Mouse (Mus musculus) MEL (cell line): Measurements from ENCODE around the gene Pan2. TPM values are rescaled to one million over a fixed set of nuclear protein-coding genes. Genes with fewer than 3 reads are reported as not detected.

Experiments
- DNase-seq: peaks from one replicate; pipeline ENCODE4 v3.0.0; 2011; ENCODE audit warnings: low read depth, low spot score
- H3K27ac ChIP-seq: 2 replicates; pipeline ENCODE4 v1.5.1; 2012; ENCODE audit warnings: low read depth, mild to moderate bottlenecking, control low read depth, low read length, moderate library complexity; ENCODE audit not compliant: control insufficient read depth
- H3K27me3 ChIP-seq, 2 experiments: fragments of 150-350 bp in 1 of 2; sonication (generic) in 1 of 2; 2 replicates each; pipeline ENCODE4 v1.6.1; 2012; ENCODE audit warnings: low read length in 2 of 2, mild to moderate bottlenecking in 2 of 2, improper control_type of control experiment in 1 of 2, moderate library complexity in 1 of 2; ENCODE audit not compliant: insufficient read depth in 2 of 2, control insufficient read depth in 1 of 2
- H3K36me3 ChIP-seq, 2 experiments: 2 replicates each; pipeline ENCODE4 v1.6.1; 2012 to 2014; ENCODE audit warnings: low read length in 2 of 2, improper control_type of control experiment in 1 of 2, inconsistent platforms in 1 of 2, mild to moderate bottlenecking in 1 of 2; ENCODE audit not compliant: insufficient read depth in 2 of 2, control insufficient read depth in 1 of 2
- H3K4me1 ChIP-seq, 2 experiments: fragments of 150-350 bp in 1 of 2; sonication (generic) in 1 of 2; 2 replicates each; pipeline ENCODE4 v1.6.1; 2012; ENCODE audit warnings: low read length in 2 of 2, improper control_type of control experiment in 1 of 2, mild to moderate bottlenecking in 1 of 2; ENCODE audit not compliant: insufficient read depth in 2 of 2, control insufficient read depth in 1 of 2
- H3K4me3 ChIP-seq, 2 experiments: fragments of 150-350 bp in 1 of 2; sonication (generic) in 1 of 2; 2 replicates each; pipeline ENCODE4 v1.5.1; 2012; ENCODE audit warnings: low read depth in 2 of 2, low read length in 2 of 2, mild to moderate bottlenecking in 2 of 2, moderate library complexity in 2 of 2, control low read depth in 1 of 2, improper control_type of control experiment in 1 of 2; ENCODE audit not compliant: control insufficient read depth in 1 of 2, insufficient read depth in 1 of 2
- H3K79me2 ChIP-seq: 2 replicates; pipeline ENCODE4 v1.6.1; 2012; ENCODE audit warnings: mild to moderate bottlenecking, low read length, moderate library complexity; ENCODE audit not compliant: control insufficient read depth, poor library complexity, insufficient read depth
- H3K9ac ChIP-seq: 2 replicates; pipeline ENCODE4 v1.6.1; 2012; ENCODE audit warnings: low read depth, mild to moderate bottlenecking, control low read depth, low read length, moderate library complexity; ENCODE audit not compliant: control insufficient read depth, poor library complexity, severe bottlenecking
- H3K9me3 ChIP-seq: fragments of 150-350 bp; sonication (generic); replicated peaks from 2 replicates; pipeline ENCODE4 v1.6.1; 2012; ENCODE audit warnings: mild to moderate bottlenecking, low read length, improper control_type of control experiment, moderate library complexity; ENCODE audit not compliant: insufficient read depth
- BHLHE40 ChIP-seq: IDR thresholded peaks from 2 replicates; pipeline ENCODE4 v1.6.1; 2012; ENCODE audit warnings: low read depth, mild to moderate bottlenecking, inconsistent platforms, low read length, improper control_type of control experiment, borderline replicate concordance
- CHD1 ChIP-seq: IDR thresholded peaks from 2 replicates; pipeline ENCODE4 v1.6.1; 2012; ENCODE audit warnings: low read depth, mild to moderate bottlenecking, inconsistent platforms, low read length, improper control_type of control experiment
- CHD2 ChIP-seq: IDR thresholded peaks from 2 replicates; pipeline ENCODE4 v1.6.1; 2011; ENCODE audit warnings: low read length, improper control_type of control experiment
- CTCF ChIP-seq, 3 experiments: IDR thresholded peaks in 2 of 3; conservative IDR thresholded peaks in 1 of 3; 2 replicates each; pipeline ENCODE4 v1.5.1; 2011 to 2012; ENCODE audit warnings: low read length in 3 of 3, low read depth in 2 of 3, mild to moderate bottlenecking in 2 of 3, improper control_type of control experiment in 1 of 3, inconsistent platforms in 1 of 3, mixed read lengths in 1 of 3, moderate library complexity in 1 of 3; ENCODE audit not compliant: control insufficient read depth in 1 of 3, insufficient read depth in 1 of 3, poor library complexity in 1 of 3, severe bottlenecking in 1 of 3
- ELF1 ChIP-seq: IDR thresholded peaks from 2 replicates; pipeline ENCODE4 v1.6.1; 2014; ENCODE audit warnings: low read depth, mild to moderate bottlenecking, inconsistent platforms, low read length, improper control_type of control experiment, moderate library complexity
- ETS1 ChIP-seq: IDR thresholded peaks from 2 replicates; pipeline ENCODE4 v1.6.1; 2012; ENCODE audit warnings: low read depth, mild to moderate bottlenecking, inconsistent platforms, low read length, improper control_type of control experiment, moderate library complexity
- GABPA ChIP-seq: IDR thresholded peaks from 2 replicates; pipeline ENCODE4 v1.6.1; 2012; ENCODE audit warnings: low read depth, mild to moderate bottlenecking, inconsistent platforms, low read length, improper control_type of control experiment, moderate library complexity
- GATA1 ChIP-seq: IDR thresholded peaks from 2 replicates; pipeline ENCODE4 v1.6.1; 2011; ENCODE audit warnings: low read depth, low read length, improper control_type of control experiment
- HCFC1 ChIP-seq: IDR thresholded peaks from 2 replicates; pipeline ENCODE4 v1.6.1; 2012; ENCODE audit warnings: low read depth, mild to moderate bottlenecking, inconsistent platforms, low read length, improper control_type of control experiment, moderate library complexity
- JUND ChIP-seq: IDR thresholded peaks from 2 replicates; pipeline ENCODE4 v1.6.1; 2011; ENCODE audit warnings: low read depth, mild to moderate bottlenecking, improper control_type of control experiment, low read length
- MAFK ChIP-seq: IDR thresholded peaks from 2 replicates; pipeline ENCODE4 v1.6.1; 2011; ENCODE audit warnings: low read depth, mild to moderate bottlenecking, low read length, improper control_type of control experiment, borderline replicate concordance
- MAX ChIP-seq: IDR thresholded peaks from 2 replicates; pipeline ENCODE4 v1.6.1; 2011; ENCODE audit warnings: low read length, improper control_type of control experiment
- MXI1 ChIP-seq: IDR thresholded peaks from 2 replicates; pipeline ENCODE4 v1.6.1; 2011; ENCODE audit warnings: mild to moderate bottlenecking, low read depth, low read length, improper control_type of control experiment
- NRF1 ChIP-seq: IDR thresholded peaks from 2 replicates; pipeline ENCODE4 v1.6.1; 2014; ENCODE audit warnings: low read depth, mild to moderate bottlenecking, inconsistent platforms, low read length, improper control_type of control experiment, moderate library complexity; ENCODE audit not compliant: poor library complexity, insufficient read depth, severe bottlenecking
- POLR2A ChIP-seq, 2 experiments: IDR thresholded peaks; 2 replicates each; pipeline ENCODE4 v1.6.1; 2011 to 2012; ENCODE audit warnings: low read length in 2 of 2, mild to moderate bottlenecking in 2 of 2, control low read depth in 1 of 2, improper control_type of control experiment in 1 of 2, low read depth in 1 of 2, moderate library complexity in 1 of 2; ENCODE audit not compliant: control insufficient read depth in 1 of 2, insufficient read depth in 1 of 2, poor library complexity in 1 of 2
- POLR2AphosphoS2 ChIP-seq: IDR thresholded peaks from 2 replicates; pipeline ENCODE4 v1.6.1; 2011; ENCODE audit warnings: low read length, improper control_type of control experiment
- RAD21 ChIP-seq: IDR thresholded peaks from 2 replicates; pipeline ENCODE4 v1.6.1; 2011; ENCODE audit warnings: mild to moderate bottlenecking, low read depth, low read length, improper control_type of control experiment
- SIN3A ChIP-seq: IDR thresholded peaks from 2 replicates; pipeline ENCODE4 v1.6.1; 2012; ENCODE audit warnings: low read length, improper control_type of control experiment, inconsistent platforms
- SMC3 ChIP-seq: IDR thresholded peaks from 2 replicates; pipeline ENCODE4 v1.6.1; 2011; ENCODE audit warnings: low read depth, low read length, improper control_type of control experiment
- TAL1 ChIP-seq: IDR thresholded peaks from 2 replicates; pipeline ENCODE4 v1.6.1; 2012; ENCODE audit warnings: mild to moderate bottlenecking, inconsistent platforms, low read length, moderate library complexity, mixed read lengths
- TBP ChIP-seq: IDR thresholded peaks from 2 replicates; pipeline ENCODE4 v1.8.0; 2011; ENCODE audit warnings: low read depth, low read length, improper control_type of control experiment
- USF1 ChIP-seq: IDR thresholded peaks from 2 replicates; pipeline ENCODE4 v1.6.1; 2014; ENCODE audit warnings: low read depth, mild to moderate bottlenecking, inconsistent platforms, low read length, improper control_type of control experiment, moderate library complexity
- ZC3H11A ChIP-seq: IDR thresholded peaks from 2 replicates; pipeline ENCODE4 v1.6.1; 2012; ENCODE audit warnings: low read depth, mild to moderate bottlenecking, inconsistent platforms, low read length, improper control_type of control experiment
- polyA plus RNA-seq, 2 experiments: library from polyadenylated mRNA; stranded (reverse) in 1 of 2; unstranded in 1 of 2; fragments of >175 nt in 1 of 2; fragments of >200 nt in 1 of 2; gene quantifications; 2 replicates each; pipeline versions ENCODE4 v1.2.1 to v1.2.4; 2012; ENCODE audit warnings: low replicate concordance in 2 of 2, low read depth in 1 of 2; ENCODE audit not compliant: insufficient read length in 2 of 2, insufficient read depth in 1 of 2, missing spikeins in 1 of 2
- total RNA-seq: library from RNA; depleted of rRNA; stranded (reverse); fragments of 300-350 nt; gene quantifications from 2 replicates; pipeline ENCODE4 v1.2.3, GENCODE M21; 2012

Pan2 gene
- total and polyA plus RNA-seq, 3 experiments = 6.8 to 28.6 TPM; not detected in 1

DNA sequence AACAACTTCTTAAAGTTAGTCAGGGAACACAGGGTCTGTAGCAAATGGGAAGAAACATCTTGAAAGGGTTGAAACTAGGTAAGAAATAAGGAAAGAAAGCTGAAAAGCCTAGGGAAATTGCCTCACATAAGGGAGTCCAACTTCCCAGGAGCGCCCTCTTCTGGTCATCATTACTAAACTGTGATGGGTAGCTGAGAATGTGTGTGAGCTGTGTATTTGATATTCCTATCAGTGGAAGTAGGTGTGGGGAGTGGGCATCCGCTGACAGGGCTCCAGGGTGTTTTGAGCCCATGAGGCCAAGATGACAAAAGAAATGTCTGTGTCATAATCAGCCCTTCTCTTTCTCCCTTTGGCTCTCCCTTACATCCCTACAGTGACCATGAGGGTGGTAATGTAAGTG lies 55.7 kb downstream of the Pan2 start:
- H3K27me3 ChIP-seq = no peaks in the 10 kb centered on the region
- H3K9me3 ChIP-seq = no peaks in the 10 kb centered on the region
- peaks cover 2 to 57% of the 10 kb centered on the region in 2 experiments; a peak in 3 of 4 replicates for H3K36me3 ChIP-seq
- peak; percentile 70 for DNase-seq
- no peak overlapping the region for H3K9ac ChIP-seq
- H3K27ac ChIP-seq = no peak overlapping the region
- TF ChIP-seq POLR2AphosphoS2 = peak; percentile 2; the same call in 1 of the 2 replicates
- peak; percentile 16 for TF ChIP-seq RAD21
- TF ChIP-seq CTCF (IDR thresholded peaks at IDR 0.05 in 2 of 3, conservative IDR thresholded peaks at IDR 0.05 in 1 of 3; ENCODE audit: control insufficient read depth in 1 of 3, insufficient read depth in 1 of 3, low read depth in 2 of 3, low read length in 3 of 3, poor library complexity in 1 of 3, severe bottlenecking in 1 of 3) = peak; percentile 46 to 71 (median 65)
- TF ChIP-seq MAX = no peak
- TF ChIP-seq SMC3 = peak; percentile 52
- TF ChIP-seq ZC3H11A = peak; percentile 8; the same call in 1 of the 2 replicates
- no peak for TF ChIP-seq HCFC1
- no peaks in the 10 kb centered on the region for H3K79me2 ChIP-seq
- H3K4me3 ChIP-seq = no peak overlapping the region
- no peaks in the 10 kb centered on the region for H3K4me1 ChIP-seq

DNA sequence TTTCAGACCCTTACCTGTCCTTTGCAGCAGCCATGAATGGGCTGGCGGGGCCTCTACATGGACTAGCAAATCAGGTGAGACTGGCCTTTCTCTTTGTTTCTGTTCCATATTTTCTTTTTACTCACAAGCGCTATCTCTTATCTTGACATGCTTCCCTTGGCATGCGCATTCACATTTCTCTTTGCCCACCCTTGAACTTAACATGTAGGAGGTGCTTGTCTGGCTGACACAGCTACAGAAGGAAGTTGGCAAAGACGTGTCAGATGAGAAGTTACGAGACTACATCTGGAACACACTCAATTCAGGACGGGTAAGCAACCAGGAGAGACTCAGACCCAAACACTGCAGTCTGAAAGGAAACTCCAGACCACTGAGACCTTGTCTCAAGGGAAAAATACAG lies 56.1 kb downstream of the Pan2 start:
- Histone ChIP-seq H3K36me3 (peaks cover 2 to 55% of the 10 kb centered on the region in 2 experiments; a peak in 3 of 4 replicates), H3K4me3 (no peak overlapping the region), H3K9ac (no peak overlapping the region), H3K27ac (no peak overlapping the region), H3K27me3 (no peaks in the 10 kb centered on the region), H3K79me2 (no peaks in the 10 kb centered on the region), H3K9me3 (no peaks in the 10 kb centered on the region), H3K4me1 (no peaks in the 10 kb centered on the region)
- no peak for DNase-seq
- TF ChIP-seq POLR2A (IDR thresholded peaks at IDR 0.05; ENCODE audit: control insufficient read depth in 1 of 2, insufficient read depth in 1 of 2, low read depth in 1 of 2, low read length in 2 of 2, poor library complexity in 1 of 2) (peak in 1 of 2 experiments; percentile 29; a peak in 1 of 4 replicates), JUND (no peak), CHD2 (no peak), TAL1 (no peak), POLR2AphosphoS2 (peak; percentile 23; the same call in 1 of the 2 replicates), NRF1 (peak; percentile 36; the same call in 1 of the 2 replicates), USF1 (no peak), BHLHE40 (no peak), TBP (no peak), MAFK (no peak), MXI1 (0 out of 2 replicates have a peak, but pooled peaks have one; percentile 34)

DNA sequence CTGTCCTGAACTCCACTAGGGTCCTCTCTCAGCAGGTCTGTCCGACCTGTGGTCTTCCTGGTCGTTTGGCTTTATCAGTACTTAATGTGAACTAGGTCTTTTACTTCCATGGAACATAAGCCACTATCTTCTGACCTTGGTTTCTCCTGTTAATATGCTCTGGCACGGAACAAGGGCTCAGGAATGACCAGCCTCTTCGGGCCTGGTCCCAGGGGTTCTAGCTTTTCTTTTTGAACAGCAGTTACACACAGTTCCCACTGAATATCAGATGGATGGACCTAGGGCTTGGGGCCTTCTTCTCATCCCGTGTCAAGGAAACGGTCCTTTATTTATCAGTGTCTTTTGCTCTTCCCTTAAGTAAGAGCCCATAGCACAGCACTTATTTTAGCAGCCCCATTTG lies 58.7 kb downstream of the Pan2 start:
- Histone ChIP-seq H3K9me3 (no peaks in the 10 kb centered on the region), H3K4me1 (peaks cover 6 to 7% of the 10 kb centered on the region in 2 experiments), H3K27me3 (no peaks in the 10 kb centered on the region), H3K79me2 (no peaks in the 10 kb centered on the region), H3K27ac (no peak overlapping the region), H3K4me3 (no peak overlapping the region), H3K36me3 (peaks cover 7 to 39% of the 10 kb centered on the region in 2 experiments), H3K9ac (no peak overlapping the region)
- no peak for DNase-seq
- TF ChIP-seq GATA1 (no peak), GABPA (no peak), POLR2AphosphoS2 (0 out of 2 replicates have a peak, but pooled peaks have one; percentile 29), ELF1 (no peak), ETS1 (no peak), CHD1 (no peak), SIN3A (no peak), MAX (no peak), POLR2A (IDR thresholded peaks at IDR 0.05; ENCODE audit: control insufficient read depth in 1 of 2, insufficient read depth in 1 of 2, low read depth in 1 of 2, low read length in 2 of 2, poor library complexity in 1 of 2) (0 out of 4 replicates have a peak, but pooled peaks of 1 of the 2 experiments have one; percentile 13)
